In the genomic region with DNA sequence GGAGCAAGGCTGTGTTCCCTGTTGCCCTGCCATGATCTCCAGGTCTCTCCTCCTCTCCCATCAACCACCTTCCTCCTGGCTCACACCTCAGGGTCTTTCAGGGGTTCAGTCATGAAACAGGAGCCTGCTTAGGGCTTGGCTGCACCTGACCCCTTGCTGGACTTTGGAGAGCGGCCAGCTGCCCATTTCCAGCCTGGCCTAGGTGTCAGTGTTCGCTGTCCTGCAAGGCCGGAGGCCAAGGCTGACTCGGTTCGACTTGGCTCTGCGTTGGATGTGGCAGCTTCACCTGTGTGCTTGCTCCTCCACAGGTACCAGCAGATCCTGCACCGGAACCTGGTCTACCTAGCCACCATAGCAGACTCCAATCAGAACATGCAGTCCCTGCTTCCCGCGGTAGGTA, we compare ENCODE assay signal across 22 mouse cellular contexts. TPM values are rescaled to one million over a fixed set of nuclear protein-coding genes. Genes with fewer than 3 reads are reported as not detected.
"Had no signal": no experiment of that assay in that cellular context is flagged by ENCODE, and none has a peak within 500 bp of the region (broad histone marks: within the 10 kb centered on the region; RNA-seq: fewer than 3 reads in every experiment).

No protein-coding gene starts in this region.

- ATAC-seq: inflammation-experienced regulatory T-cells, adult 6 months; intestine, embryonic 16.5 days; liver, postnatal 0 days; lung, postnatal 0 days; midbrain, embryonic 15.5 days had no signal

- H3K4me1 ChIP-seq: limb, embryonic 13.5 days; midbrain, embryonic 12.5 days; stomach, embryonic 15.5 days had no signal

- H3K9me3 ChIP-seq: limb, embryonic 10.5 days; limb, embryonic 13.5 days; midbrain, embryonic 12.5 days; midbrain, embryonic 15.5 days; neural tube, embryonic 13.5 days; stomach, embryonic 15.5 days had no signal

- H3K4me2 ChIP-seq: limb, embryonic 13.5 days; liver, embryonic 11.5 days; lung, embryonic 14.5 days; midbrain, embryonic 12.5 days; midbrain, embryonic 15.5 days; neural tube, embryonic 13.5 days; stomach, embryonic 15.5 days had no signal

- H3K27ac ChIP-seq: layer of hippocampus, adult 2 months; limb, embryonic 10.5 days; limb, embryonic 13.5 days; liver, embryonic 14.5 days; macrophage; midbrain, embryonic 12.5 days; midbrain, embryonic 15.5 days; neural tube, embryonic 13.5 days; stomach, embryonic 15.5 days had no signal

- H3K9ac ChIP-seq: limb, embryonic 13.5 days; liver, embryonic 14.5 days; liver, postnatal 0 days; lung, embryonic 14.5 days; midbrain, embryonic 12.5 days; midbrain, embryonic 15.5 days; neural tube, embryonic 13.5 days; stomach, embryonic 15.5 days had no signal

- H3K27me3 ChIP-seq: limb, embryonic 13.5 days; midbrain, embryonic 12.5 days; midbrain, embryonic 15.5 days; neural tube, embryonic 13.5 days; stomach, embryonic 15.5 days had no signal

- DNase-seq: layer of hippocampus, adult 9-11 months; liver, postnatal 0 days; lung, embryonic 14.5 days; retina, postnatal 1 day; right cerebral cortex, postnatal 25 days; spleen, adult 18-20 months; thymus, postnatal 25 days had no signal

- H3K4me3 ChIP-seq: layer of hippocampus, adult 2 months; limb, embryonic 10.5 days; limb, embryonic 13.5 days; midbrain, embryonic 12.5 days; midbrain, embryonic 15.5 days; myocyte; neural tube, embryonic 13.5 days; stomach, embryonic 15.5 days had no signal

RNA-seq across cellular contexts. Expression of a gene that starts 51.3 kb away (rescaled TPM):
- total RNA-seq: neutrophil, adult 5-6 weeks had no signal
- polyA plus RNA-seq: inflammation-experienced regulatory T-cells, adult 6 months; limb, embryonic 10.5 days; limb, embryonic 13.5 days; liver, embryonic 11.5 days; liver, embryonic 14.5 days; liver, postnatal 0 days; lung, embryonic 14.5 days; macrophage had no signal
